Mouse (Mus musculus) CH12.LX (cell line): ENCODE measurements at regions not wholly inside any gene's neighbourhood (a gene's known extent, or its start where the extent isn't known, plus 50 kb on each side); places are given as distances from the start of the nearest gene placed in this dataset.
A peak's percentile ranks its signal among the peaks of the same experiment; 100 is the strongest.

Experiments
- DNase-seq: peaks from one replicate; pipeline ENCODE4 v3.0.0-alpha.2; 2013; ENCODE audit errors: extremely low read depth
- H3K27ac ChIP-seq: 2 replicates; pipeline ENCODE4 v1.5.1; 2012; ENCODE audit warnings: low read depth, mild to moderate bottlenecking, control low read depth, moderate library complexity; ENCODE audit not compliant: insufficient read depth
- H3K27me3 ChIP-seq: replicated peaks from 2 replicates; pipeline ENCODE3; 2012; ENCODE audit warnings: inconsistent platforms
- H3K36me3 ChIP-seq, 2 experiments: replicated peaks in 1 of 2; 2 replicates each; pipeline versions ENCODE3 to v1.6.1; 2012; ENCODE audit warnings: inconsistent platforms in 1 of 2, low read length in 1 of 2, mild to moderate bottlenecking in 1 of 2, mixed read lengths in 1 of 2, moderate library complexity in 1 of 2; ENCODE audit not compliant: control insufficient read depth in 1 of 2, insufficient read depth in 1 of 2
- H3K4me1 ChIP-seq, 2 experiments: 2 replicates each; pipeline ENCODE4 v1.6.1; 2012; ENCODE audit warnings: inconsistent platforms in 1 of 2, moderate library complexity in 1 of 2; ENCODE audit not compliant: insufficient read depth in 2 of 2, control insufficient read depth in 1 of 2
- H3K4me2 ChIP-seq: 2 replicates; pipeline ENCODE4 v1.6.1; 2012; ENCODE audit warnings: low read depth, mild to moderate bottlenecking, control low read depth; ENCODE audit not compliant: poor library complexity, insufficient read depth, severe bottlenecking
- H3K4me3 ChIP-seq, 3 experiments: fragments of 150-350 bp in 1 of 3; sonication (generic) in 1 of 3; replicated peaks in 1 of 3; 2 replicates each; pipeline versions ENCODE3 to v1.5.1; 2011 to 2012; ENCODE audit warnings: low read depth in 2 of 3, low read length in 2 of 3, mild to moderate bottlenecking in 2 of 3, moderate library complexity in 2 of 3, control low read depth in 1 of 3, improper control_type of control experiment in 1 of 3, inconsistent platforms in 1 of 3, mixed read lengths in 1 of 3; ENCODE audit not compliant: poor library complexity in 1 of 3
- H3K79me2 ChIP-seq: replicated peaks from 2 replicates; pipeline ENCODE4 v1.6.1; 2012; ENCODE audit warnings: mild to moderate bottlenecking, moderate library complexity; ENCODE audit not compliant: control insufficient read depth, poor library complexity, insufficient read depth, severe bottlenecking; ENCODE audit errors: extremely low read depth
- H3K9ac ChIP-seq: 2 replicates; pipeline ENCODE4 v1.6.1; 2012; ENCODE audit warnings: low read depth, mild to moderate bottlenecking, control low read depth, moderate library complexity; ENCODE audit not compliant: insufficient read depth
- H3K9me3 ChIP-seq: replicated peaks from 2 replicates; pipeline ENCODE3; 2012; ENCODE audit warnings: low read length, inconsistent platforms, mixed read lengths
- CTCF ChIP-seq, 2 experiments: IDR thresholded peaks in 1 of 2; conservative IDR thresholded peaks in 1 of 2; 2 replicates each; pipeline ENCODE4 v1.5.1; 2011 to 2012; ENCODE audit warnings: low read depth in 2 of 2, low read length in 2 of 2, improper control_type of control experiment in 1 of 2, inconsistent platforms in 1 of 2, mild to moderate bottlenecking in 1 of 2, moderate library complexity in 1 of 2
- ETS1 ChIP-seq: conservative IDR thresholded peaks from 2 replicates; pipeline ENCODE4 v1.6.1; 2012; ENCODE audit warnings: low read depth, mild to moderate bottlenecking, inconsistent platforms, low read length, improper control_type of control experiment, moderate library complexity
- JUN ChIP-seq: IDR thresholded peaks from 2 replicates; pipeline ENCODE4 v1.6.1; 2011; ENCODE audit warnings: low read depth, mild to moderate bottlenecking, low read length, improper control_type of control experiment, moderate library complexity; ENCODE audit not compliant: insufficient read depth
- MEF2A ChIP-seq: IDR thresholded peaks from 2 replicates; pipeline ENCODE4 v1.6.1; 2014; ENCODE audit warnings: low read depth, mild to moderate bottlenecking, inconsistent platforms, low read length, improper control_type of control experiment, borderline replicate concordance
- RAD21 ChIP-seq: IDR thresholded peaks from 2 replicates; pipeline ENCODE4 v1.6.1; 2011; ENCODE audit warnings: low read depth, mild to moderate bottlenecking, low read length, improper control_type of control experiment, moderate library complexity
- SMC3 ChIP-seq: IDR thresholded peaks from 2 replicates; pipeline ENCODE4 v1.6.1; 2011; ENCODE audit warnings: low read depth, low read length, improper control_type of control experiment
- TCF12 ChIP-seq: IDR thresholded peaks from 2 replicates; pipeline ENCODE4 v1.6.1; 2014; ENCODE audit warnings: low read depth, mild to moderate bottlenecking, inconsistent platforms, low read length, improper control_type of control experiment
- UBTF ChIP-seq: IDR thresholded peaks from 2 replicates; pipeline ENCODE4 v1.6.1; 2012; ENCODE audit warnings: low read depth, mild to moderate bottlenecking, inconsistent platforms, low read length, improper control_type of control experiment, moderate library complexity
- ZNF384 ChIP-seq: IDR thresholded peaks from 2 replicates; pipeline ENCODE4 v1.6.1; 2012; ENCODE audit warnings: low read depth, low read length, improper control_type of control experiment, inconsistent platforms
- dilution Hi-C: fragments of 300-500 bp; cut with MboI; formaldehyde crosslinking; loops from 2 replicates; pipeline ENCODE4 v1.14.3; 2020; ENCODE audit warnings: low sequenced_read_pairs; ENCODE audit not compliant: extremely low pct_unique_long_range_greater_than_20kb, extremely low pct_ligation_motif_present
- in situ Hi-C: fragments of 300-500 bp; cut with MboI; formaldehyde crosslinking; loops from 3 replicates; pipeline ENCODE4 v1.14.3; 2019; ENCODE audit warnings: low sequenced_read_pairs, low pct_ligation_motif_present, low pct_unique_long_range_greater_than_20kb, mixed read lengths

GRCm38 (mm10) chr15:59822995-59823681 is 193.3 kb downstream of the 4933412E24Rik start:
- Histone ChIP-seq H3K36me3 (no peaks in the 10 kb centered on the region), H3K27me3 (peaks cover 1% of the 10 kb centered on the region), H3K4me1 (peaks cover 4 to 27% of the 10 kb centered on the region in 2 experiments), H3K9ac (no peak overlapping the region), H3K79me2 (no peaks in the 10 kb centered on the region), H3K4me3 (no peak overlapping the region), H3K27ac (no peak overlapping the region), H3K4me2 (no peak overlapping the region), H3K9me3 (no peaks in the 10 kb centered on the region)
- in situ Hi-C loops: no loop called here
- TF ChIP-seq MEF2A (peak; percentile 52; the same call in 1 of the 2 replicates), UBTF (no peak)
- dilution Hi-C loops: no loop called here
- DNase-seq: no peak

- Histone ChIP-seq H3K9ac (no peak overlapping the region), H3K4me3 (no peak overlapping the region), H3K79me2 (no peaks in the 10 kb centered on the region), H3K9me3 (no peaks in the 10 kb centered on the region), H3K4me1 (peaks cover 7 to 31% of the 10 kb centered on the region in 2 experiments)
- dilution Hi-C loops: no loop called here
- TF ChIP-seq SMC3 (peak; percentile 60), RAD21 (peak; percentile 69), JUN (no peak), CTCF (conservative IDR thresholded peaks at IDR 0.05 in 1 of 2, IDR thresholded peaks at IDR 0.05 in 1 of 2; ENCODE audit: low read depth in 2 of 2, low read length in 2 of 2) (peak; percentile 29 to 55; a peak in 2 of 4 replicates)
- TF ChIP-seq, all 38 proteins: peak for 3
- Histone ChIP-seq H3K36me3 (no peaks in the 10 kb centered on the region), H3K27ac (no peak overlapping the region), H3K4me2 (no peak overlapping the region), H3K27me3 (no peaks in the 10 kb centered on the region)
- in situ Hi-C loops: no loop called here
- DNase-seq: peak; percentile 54
Measured at GRCm38 (mm10) chr15:59820317-59820716, 196.1 kb downstream of the 4933412E24Rik start.

GRCm38 (mm10) chr15:59816031-59816430 is 200.4 kb downstream of the 4933412E24Rik start:
- H3K4me2 ChIP-seq: no peak overlapping the region
- no peak for DNase-seq
- TF ChIP-seq CTCF (conservative IDR thresholded peaks at IDR 0.05 in 1 of 2, IDR thresholded peaks at IDR 0.05 in 1 of 2; ENCODE audit: low read depth in 2 of 2, low read length in 2 of 2) (no peak), TCF12 (no peak), ETS1 (no peak), ZNF384 (no peak)
- no peak overlapping the region for H3K9ac ChIP-seq
- H3K4me1 ChIP-seq: peaks cover 7 to 48% of the 10 kb centered on the region in 2 experiments
- in situ Hi-C loops: loop anchor here (10.0 kb wide), 1 partner anchor 161 kb away; no protein-coding TSS in a partner anchor
- H3K27ac ChIP-seq: no peak overlapping the region
- H3K79me2 ChIP-seq: no peaks in the 10 kb centered on the region
- no peak overlapping the region for H3K4me3 ChIP-seq
- H3K9me3 ChIP-seq: no peaks in the 10 kb centered on the region
- H3K27me3 ChIP-seq: no peaks in the 10 kb centered on the region
- no peaks in the 10 kb centered on the region for H3K36me3 ChIP-seq
- dilution Hi-C loops: no loop called here
